Mouse (Mus musculus): ENCODE results near the gene Ttc17. TPM values are rescaled to one million over a fixed set of nuclear protein-coding genes. Genes with fewer than 3 reads are reported as not detected.

Ttc17 gene
- total RNA-seq, 2 experiments from 2014 or later = 31.8 to 32.9 TPM

- intact Hi-C loops (cut with DNase I) = no loop called here
- peak; percentile 32 to 50 for DNase-seq
Measured at GRCm38 (mm10) chr2:94265221-94266191, 141.0 kb downstream of the Ttc17 start.

DNA sequence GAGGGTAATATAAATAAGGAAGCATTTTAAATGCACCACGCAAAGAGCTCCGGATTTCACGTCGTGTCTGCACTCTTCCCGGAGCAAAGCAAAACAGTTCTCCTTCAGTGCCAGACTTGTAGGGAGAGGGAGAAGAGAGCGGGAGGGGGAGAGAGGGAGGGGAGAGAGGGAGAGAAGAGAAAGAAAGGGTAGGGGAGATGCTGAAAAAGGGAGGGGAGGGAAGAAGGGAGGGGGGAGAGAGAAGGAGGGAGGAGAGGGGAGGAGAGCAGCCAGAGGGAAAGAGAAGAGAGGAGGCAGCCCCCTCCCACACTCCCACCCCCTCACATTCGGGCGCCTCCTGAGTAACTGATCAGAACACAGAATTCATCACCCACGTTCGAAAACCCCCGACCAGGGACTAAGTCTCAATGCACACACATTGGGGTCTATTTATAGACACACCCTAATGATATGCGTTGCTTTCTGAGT, 141.8 kb downstream of the Ttc17 start:
- intact Hi-C loops (cut with DNase I) = no loop called here
- DNase-seq = no peak

- no peak for DNase-seq
- intact Hi-C loops (cut with DNase I) = no loop called here
Measured at GRCm38 (mm10) chr2:94264006-94264405, 142.5 kb downstream of the Ttc17 start.

GRCm38 (mm10) chr2:94263530-94263937, 143.0 kb downstream of the Ttc17 start:
- intact Hi-C loops (cut with DNase I) = no loop called here
- peak in 1 of 2 experiments; percentile 27 for DNase-seq

- no peak for DNase-seq
- intact Hi-C loops (cut with DNase I) = no loop called here
Measured at GRCm38 (mm10) chr2:94262917-94263529, 143.5 kb downstream of the Ttc17 start.

- intact Hi-C loops (cut with DNase I) = loop anchor here (2.0 kb wide), 1 partner anchor 37 kb away; no protein-coding TSS in a partner anchor
- DNase-seq = peak in 1 of 2 experiments; percentile 48
Measured at GRCm38 (mm10) chr2:94254102-94254501, 152.4 kb downstream of the Ttc17 start.

Small RNAs within 50 kb of the gene (microRNA-seq; reads per million reads assigned to microRNA genes)
- 3.2 to 17.9 reads per million in 2 experiments for gene Mir670

Other genes with a start within 250 kb of the Ttc17 start
- 10 to 100 TPM; 21.0 to 21.1 TPM for gene Hsd17b12, start 248.7 kb downstream of the Ttc17 start, total RNA-seq (2021)
- gene Api5, start 31.4 kb upstream of the Ttc17 start, total RNA-seq (2021) = 10 to 100 TPM; 36.4 to 38.0 TPM

Data from heart, postnatal 14 days (tissue).